Mouse (Mus musculus): Measurements from ENCODE around the gene Ripply2.

DNA sequence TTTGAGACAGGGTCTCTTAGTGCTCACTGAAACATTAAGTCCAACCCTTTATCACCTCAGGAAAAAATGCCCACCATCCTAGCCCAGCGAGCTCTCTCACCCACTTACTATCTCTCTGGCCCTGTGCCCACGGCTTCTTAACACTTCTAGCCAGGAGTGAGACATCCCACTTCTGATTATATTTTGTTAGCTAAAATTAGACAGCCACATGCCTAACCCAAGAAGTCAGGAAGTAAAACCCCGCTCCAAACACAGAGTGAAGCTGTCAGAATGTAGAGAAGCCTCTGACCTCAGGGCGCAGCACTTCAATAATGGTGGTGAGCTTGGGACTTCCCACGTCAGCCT is 9.9 kb upstream of the Ripply2 start:
- TF ChIP-seq HCFC1 (IDR thresholded peaks at IDR 0.05; ENCODE audit: borderline replicate concordance, insufficient read depth, low read length) = no peak
- TF ChIP-seq CHD2 (IDR thresholded peaks at IDR 0.05; ENCODE audit: low read depth, low read length) = no peak
